Mouse (Mus musculus): ENCODE data around the gene Olfr292.

Gene Olfr292

GRCm38 (mm10) chr7:86688030-86688429, at the start of gene Olfr292:
Gene Olfr292 (plus strand): TSS chr7:86688330.
- DNase-seq (ENCODE audit: low read depth, low spot score), result no peak

DNA sequence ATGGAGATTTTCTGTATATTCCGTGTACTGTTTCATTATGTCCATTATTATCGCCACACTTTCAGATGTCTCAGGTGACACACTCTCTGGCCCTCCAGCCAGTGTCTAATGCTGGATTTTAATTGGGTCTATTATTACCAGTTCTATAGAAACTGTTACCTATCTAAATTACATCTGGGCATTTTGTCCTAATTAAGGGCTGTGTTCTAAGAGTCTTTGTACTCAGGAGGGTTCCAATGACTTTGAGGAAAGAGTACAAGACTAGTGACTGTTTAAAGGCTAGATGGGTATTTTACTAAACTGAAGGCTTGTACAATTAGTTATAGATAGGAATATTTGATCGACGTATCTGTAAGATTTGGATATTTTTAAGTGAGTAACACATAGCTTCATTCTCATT, 39.4 kb upstream of the Olfr292 start, which contains the start of gene Olfr293:
Olfr293 (plus strand) TSS at position 301 of the 400 bp plus-strand sequence.
- DNase-seq (ENCODE audit: low read depth, low spot score), result no peak

- DNase-seq (ENCODE audit: low read depth, low spot score), result peak; percentile 26
Measured at GRCm38 (mm10) chr7:86725013-86725412, 36.9 kb downstream of the Olfr292 start.

Measured in brain, adult 2 months (tissue).